Mouse (Mus musculus): Measurements from ENCODE around the gene AI467606.

- no peak for TF ChIP-seq GATA1 (IDR thresholded peaks at IDR 0.05; ENCODE audit: borderline replicate concordance, low read length)
- no peak for TF ChIP-seq FLI1 (IDR thresholded peaks at IDR 0.05; ENCODE audit: low read length)
These were observed 11.0 kb downstream of the AI467606 start for GRCm38 (mm10) chr7:127102148-127102547.

Measured in megakaryocyte, embryonic 14.5 days (primary cell).